1 mouse cellular context compared by ENCODE assay signal in the genomic region with DNA sequence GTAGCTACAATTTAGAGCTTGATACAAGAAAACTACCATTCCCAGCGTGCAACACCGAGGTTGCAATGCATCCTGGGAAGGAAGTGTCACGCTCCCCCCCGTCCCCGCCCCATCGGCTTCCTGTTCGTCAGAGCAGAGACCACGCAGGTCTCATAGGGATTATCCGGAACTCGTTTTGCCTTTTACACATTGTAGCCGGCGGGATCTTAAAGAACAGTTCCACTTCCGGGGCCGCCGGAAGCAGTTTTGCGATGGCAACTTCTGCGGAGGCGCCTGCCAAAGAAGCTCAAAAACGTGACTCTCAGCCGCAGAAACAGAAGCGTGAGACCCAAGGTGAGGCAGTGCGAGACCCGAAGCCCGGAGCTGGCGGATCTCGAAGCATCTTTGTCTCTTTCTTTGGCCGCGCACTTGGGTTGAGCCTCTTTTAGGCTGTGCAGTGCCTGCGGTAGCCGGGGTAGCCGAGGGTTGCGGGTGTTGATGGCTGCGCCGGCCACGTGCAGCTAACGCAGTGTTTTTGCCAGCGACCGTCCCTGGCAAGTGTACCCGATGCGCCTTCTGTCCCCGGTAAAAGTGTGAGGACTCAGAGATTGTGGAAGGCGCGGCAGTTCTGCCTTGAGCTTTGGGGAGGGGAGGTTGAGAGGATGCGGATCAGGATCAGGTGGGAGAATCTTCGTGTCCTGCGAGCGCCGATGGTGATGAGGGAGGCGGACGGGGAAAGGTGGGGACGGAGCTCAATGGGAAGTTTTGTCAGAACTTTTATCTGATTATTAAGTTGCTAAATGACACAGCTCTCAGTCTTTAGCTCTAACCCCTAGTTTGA.
TF ChIP-seq lines count a peak whose summit lies in the region.

Krr1 (plus strand) TSS at position 123 of the 820 bp plus-strand sequence.

TF ChIP-seq in MEL, 35 proteins besides CTCF, POLR2A, EP300 and RAD21 (continued from another document):
- TF ChIP-seq KAT2A (conservative IDR thresholded peaks at IDR 0.05; ENCODE audit: low read depth, low read length) (peak; percentile 97), GABPA (IDR thresholded peaks at IDR 0.05; ENCODE audit: low read depth, low read length) (no peak), RCOR1 (IDR thresholded peaks at IDR 0.05; ENCODE audit: low read depth, low read length) (no peak), USF2 (IDR thresholded peaks at IDR 0.05; ENCODE audit: borderline replicate concordance in 1 of 2, insufficient read depth in 1 of 2, low read depth in 1 of 2, low read length in 2 of 2) (no peak), MEF2A (IDR thresholded peaks at IDR 0.05; ENCODE audit: extremely low read depth, insufficient replicate concordance, low read depth, low read length, poor library complexity, severe bottlenecking) (no peak), ELF1 (IDR thresholded peaks at IDR 0.05; ENCODE audit: low read depth, low read length) (peak; percentile 92), UBTF (IDR thresholded peaks at IDR 0.05; ENCODE audit: borderline replicate concordance, insufficient read depth, low read depth, low read length) (no peak), E2F4 (IDR thresholded peaks at IDR 0.05; ENCODE audit: borderline replicate concordance, low read depth, low read length) (no peak), ETS1 (IDR thresholded peaks at IDR 0.05; ENCODE audit: low read depth, low read length) (peak; percentile 66; the same call in 1 of the 2 replicates), MYC (IDR thresholded peaks at IDR 0.05; ENCODE audit: low read depth, low read length) (peak; percentile 83), ZMIZ1 (IDR thresholded peaks at IDR 0.05; ENCODE audit: low read depth, low read length) (no peak), NELFE (IDR thresholded peaks at IDR 0.05; ENCODE audit: low read depth, low read length) (peak; percentile 71), MAFK (IDR thresholded peaks at IDR 0.05; ENCODE audit: borderline replicate concordance, low read depth, low read length) (no peak)
